Mouse (Mus musculus): ENCODE results near the gene Sema3c. TPM values are rescaled to one million over a fixed set of nuclear protein-coding genes. Genes with fewer than 3 reads are reported as not detected.
A peak's percentile ranks its signal among the peaks of the same experiment; 100 is the strongest.

Gene Sema3c
- total and polyA plus RNA-seq, 2 experiments from 2014 or later = 21.6 to 53.7 TPM

DNA sequence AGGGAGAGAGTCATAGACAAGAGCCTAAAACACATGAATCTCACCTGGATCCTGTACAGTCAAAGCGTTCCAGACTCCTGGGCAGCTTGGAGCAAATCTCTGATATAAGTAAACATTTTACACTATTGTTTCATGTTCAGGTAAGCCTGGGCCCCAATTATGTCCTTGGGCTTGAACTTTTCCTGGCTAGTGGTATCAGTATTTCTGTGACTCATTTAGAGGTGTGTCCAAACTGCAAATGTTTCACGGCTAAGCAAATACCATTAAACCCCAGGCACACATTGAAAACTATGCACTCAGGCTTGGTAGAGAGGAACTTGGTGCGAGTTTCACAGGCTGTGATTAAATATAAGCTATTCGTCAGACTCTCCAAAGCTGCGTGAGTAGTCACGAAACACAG, 2.5 kb upstream of the Sema3c start:
- DNase-seq (no peak), ATAC-seq (no peak)
- Histone ChIP-seq H3K9ac (no peak overlapping the region), H3K4me1 (ENCODE audit: insufficient read depth) (no peaks in the 10 kb centered on the region), H3K27ac (ENCODE audit: low read depth, low read length) (no peak overlapping the region), H3K9me3 (ENCODE audit: low read length) (no peaks in the 10 kb centered on the region), H3K36me3 (ENCODE audit: insufficient read depth) (no peaks in the 10 kb centered on the region), H3K4me2 (ENCODE audit: low read depth) (no peak overlapping the region), H3K4me3 (ENCODE audit: low read depth, low read length) (no peak overlapping the region), H3K27me3 (ENCODE audit: insufficient read depth, low read length) (no peaks in the 10 kb centered on the region)
- WGBS = 88% methylated on average over 6 of the region's 6 CpGs
- TF ChIP-seq CTCF (IDR thresholded peaks at IDR 0.05; ENCODE audit: low read depth) = no peak

DNA sequence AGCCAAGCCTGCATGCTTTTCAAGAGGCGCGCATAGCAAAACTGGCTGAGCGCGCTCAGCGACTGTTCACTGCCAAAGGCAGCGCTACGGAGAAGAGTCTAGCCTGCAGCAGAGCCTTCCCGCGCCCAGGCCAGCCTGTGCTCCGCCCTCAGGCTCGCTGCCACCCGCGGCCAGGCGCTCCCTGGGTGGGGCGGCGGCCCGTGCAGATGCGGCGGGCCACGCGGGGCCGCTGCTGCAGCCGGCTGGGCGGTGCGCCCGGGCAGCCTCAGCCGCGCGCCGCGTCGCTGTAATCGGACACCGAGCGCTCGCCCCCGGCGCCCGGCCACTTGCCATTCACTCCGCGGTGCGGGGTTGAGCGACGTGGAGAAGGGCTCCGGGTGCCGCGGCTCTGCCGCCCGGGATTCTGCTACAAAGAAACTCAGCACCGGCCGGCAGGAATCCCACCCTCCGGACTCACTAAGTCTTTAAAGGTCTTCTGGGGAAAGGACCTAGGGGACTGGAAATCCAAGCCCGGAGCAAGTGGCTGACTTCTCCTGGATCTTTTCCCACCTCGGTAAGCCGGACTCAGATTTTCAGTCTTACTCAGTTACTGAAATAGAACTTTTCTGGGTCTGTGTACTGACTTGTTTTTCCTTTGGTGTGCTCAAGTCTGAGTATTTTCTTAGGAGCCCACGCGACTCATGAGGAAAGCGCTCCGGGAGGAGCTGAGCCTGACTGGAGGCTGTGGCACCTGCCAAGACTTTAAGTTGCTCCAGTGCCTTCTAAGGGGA, 517 bp downstream of the Sema3c start:
- peak overlapping the region; percentile 66 for H3K4me3 ChIP-seq (ENCODE audit: low read depth, low read length)
- no peaks in the 10 kb centered on the region for H3K4me1 ChIP-seq (ENCODE audit: insufficient read depth)
- H3K9me3 ChIP-seq (ENCODE audit: low read length) = no peaks in the 10 kb centered on the region
- DNase-seq = peak; percentile 78
- no peaks in the 10 kb centered on the region for H3K36me3 ChIP-seq (ENCODE audit: insufficient read depth)
- H3K27ac ChIP-seq (ENCODE audit: low read depth, low read length) = peak overlapping the region; percentile 71
- H3K27me3 ChIP-seq (ENCODE audit: insufficient read depth, low read length) = no peaks in the 10 kb centered on the region
- TF ChIP-seq CTCF (IDR thresholded peaks at IDR 0.05; ENCODE audit: low read depth) = no peak
- peak overlapping the region; percentile 59 for H3K9ac ChIP-seq
- H3K4me2 ChIP-seq (ENCODE audit: low read depth) = peak overlapping the region; percentile 82
- peak; percentile 92 for ATAC-seq
- WGBS = 2% methylated on average over 59 of the region's 59 CpGs

DNA sequence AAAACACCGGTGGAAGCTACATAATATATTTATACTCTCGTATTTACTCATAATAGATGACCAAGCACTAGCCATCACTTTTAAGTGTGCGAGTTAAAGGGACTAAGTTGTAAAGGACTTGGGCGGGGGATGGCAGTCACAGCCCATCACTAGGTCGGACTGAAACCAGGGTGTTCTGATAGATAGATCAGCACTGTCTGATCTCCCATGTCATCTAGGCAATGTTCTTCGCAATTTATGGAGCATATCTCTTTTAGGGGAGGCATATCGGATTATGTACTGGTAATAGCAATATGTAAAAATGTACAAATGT, 1.1 kb downstream of the Sema3c start:
- peak overlapping the region; percentile 59 for H3K9ac ChIP-seq
- H3K9me3 ChIP-seq (ENCODE audit: low read length) = no peaks in the 10 kb centered on the region
- WGBS = 21% methylated on average over 7 of the region's 7 CpGs
- TF ChIP-seq CTCF (IDR thresholded peaks at IDR 0.05; ENCODE audit: low read depth) = no peak
- no peaks in the 10 kb centered on the region for H3K4me1 ChIP-seq (ENCODE audit: insufficient read depth)
- H3K4me2 ChIP-seq (ENCODE audit: low read depth) = peak overlapping the region; percentile 82
- H3K27me3 ChIP-seq (ENCODE audit: insufficient read depth, low read length) = no peaks in the 10 kb centered on the region
- DNase-seq = no peak
- peak overlapping the region; percentile 71; the same call in 1 of the 2 replicates for H3K27ac ChIP-seq (ENCODE audit: low read depth, low read length)
- ATAC-seq = no peak
- peak overlapping the region; percentile 66 for H3K4me3 ChIP-seq (ENCODE audit: low read depth, low read length)
- no peaks in the 10 kb centered on the region for H3K36me3 ChIP-seq (ENCODE audit: insufficient read depth)

- H3K36me3 ChIP-seq (ENCODE audit: insufficient read depth) = no peaks in the 10 kb centered on the region
- H3K4me2 ChIP-seq (ENCODE audit: low read depth) = peak overlapping the region; percentile 82
- no peak for ATAC-seq
- peak overlapping the region; percentile 66 for H3K4me3 ChIP-seq (ENCODE audit: low read depth, low read length)
- TF ChIP-seq CTCF (IDR thresholded peaks at IDR 0.05; ENCODE audit: low read depth) = no peak
- no peak overlapping the region for H3K27ac ChIP-seq (ENCODE audit: low read depth, low read length)
- H3K27me3 ChIP-seq (ENCODE audit: insufficient read depth, low read length) = no peaks in the 10 kb centered on the region
- no peak overlapping the region for H3K9ac ChIP-seq
- no peaks in the 10 kb centered on the region for H3K4me1 ChIP-seq (ENCODE audit: insufficient read depth)
- WGBS = 48% methylated on average over 2 of the region's 2 CpGs
- no peaks in the 10 kb centered on the region for H3K9me3 ChIP-seq (ENCODE audit: low read length)
- no peak for DNase-seq
These were observed 2.0 kb downstream of the Sema3c start for GRCm38 (mm10) chr5:17576069-17576468.

DNA sequence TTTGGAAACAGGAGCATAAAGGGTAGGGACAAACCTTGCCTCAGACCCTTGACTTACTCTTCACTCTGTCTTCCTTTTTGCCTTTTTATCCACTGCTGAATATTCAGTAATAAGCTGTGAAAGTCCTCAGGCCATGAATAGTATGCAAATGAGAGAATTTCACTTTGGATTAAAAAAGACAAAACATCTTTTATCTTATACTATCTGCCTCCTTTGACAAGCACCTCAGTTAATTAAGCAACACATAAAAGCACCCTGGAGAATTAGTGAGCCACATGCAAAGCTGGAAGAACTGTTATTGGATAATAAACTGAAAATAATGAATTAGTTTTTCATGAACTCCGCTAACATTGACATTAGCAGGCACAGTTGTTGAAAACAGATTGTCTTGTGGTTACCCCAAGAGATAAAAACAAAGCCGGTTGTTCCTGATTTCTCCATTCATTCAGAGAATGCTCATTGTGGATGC, 8.0 kb downstream of the Sema3c start:
- Histone ChIP-seq H3K4me2 (ENCODE audit: low read depth) (no peak overlapping the region), H3K4me3 (ENCODE audit: low read depth, low read length) (no peak overlapping the region), H3K27ac (ENCODE audit: low read depth, low read length) (no peak overlapping the region), H3K27me3 (ENCODE audit: insufficient read depth, low read length) (no peaks in the 10 kb centered on the region), H3K9ac (no peak overlapping the region), H3K4me1 (ENCODE audit: insufficient read depth) (0 out of 2 replicates have a peak, but pooled peaks cover under 1% of the 10 kb centered on the region), H3K9me3 (ENCODE audit: low read length) (no peaks in the 10 kb centered on the region), H3K36me3 (ENCODE audit: insufficient read depth) (no peaks in the 10 kb centered on the region)
- DNase-seq (no peak), ATAC-seq (peak; percentile 16; the same call in 1 of the 2 replicates)
- no peak for TF ChIP-seq CTCF (IDR thresholded peaks at IDR 0.05; ENCODE audit: low read depth)
- WGBS = 15% methylated on average over 2 of the region's 2 CpGs

- ATAC-seq = no peak
- Histone ChIP-seq H3K4me1 (ENCODE audit: insufficient read depth) (0 out of 2 replicates have a peak, but pooled peaks cover 8% of the 10 kb centered on the region), H3K36me3 (ENCODE audit: insufficient read depth) (no peaks in the 10 kb centered on the region), H3K27ac (ENCODE audit: low read depth, low read length) (no peak overlapping the region), H3K9me3 (ENCODE audit: low read length) (no peaks in the 10 kb centered on the region), H3K4me2 (ENCODE audit: low read depth) (no peak overlapping the region), H3K4me3 (ENCODE audit: low read depth, low read length) (no peak overlapping the region), H3K9ac (no peak overlapping the region), H3K27me3 (ENCODE audit: insufficient read depth, low read length) (no peaks in the 10 kb centered on the region)
- DNase-seq = no peak
- no peak for TF ChIP-seq CTCF (IDR thresholded peaks at IDR 0.05; ENCODE audit: low read depth)
- WGBS = 64% methylated on average over 2 of the region's 2 CpGs
These were observed 10.3 kb downstream of the Sema3c start for GRCm38 (mm10) chr5:17584299-17584945.

All from forebrain, postnatal 0 days (tissue).